Mouse (Mus musculus): ENCODE data around the gene Cyp2c54.
"Not testable (repeated sequence)": the region's sequence is repeated elsewhere in the genome, so short reads cannot be mapped to it uniquely, and the experiment has no call there.

Gene Cyp2c54

DNA sequence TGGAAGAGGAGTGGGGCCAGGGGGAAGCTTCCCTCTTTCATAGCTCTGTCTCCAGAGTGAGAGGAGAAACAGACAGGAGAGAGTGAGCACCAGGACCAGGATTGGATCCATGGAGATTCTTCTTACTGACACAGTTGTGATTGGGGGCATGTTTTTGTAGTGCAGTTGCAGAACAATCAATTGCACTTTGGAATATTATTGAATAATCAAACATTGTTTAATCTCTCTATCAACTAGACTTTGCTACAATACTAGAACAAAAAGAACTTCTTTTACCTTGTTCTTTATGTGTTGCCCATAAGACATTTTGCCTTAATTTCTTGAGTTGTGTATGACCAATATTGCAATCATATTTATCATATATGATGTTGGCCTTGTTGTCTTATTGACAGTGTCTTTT, at the start of gene Cyp2c54:
TSS of gene Cyp2c54 (minus strand) at position 127 of the 400 bp plus-strand sequence.
- DNase-seq (ENCODE audit: low read depth, low spot score), result no peak

DNA sequence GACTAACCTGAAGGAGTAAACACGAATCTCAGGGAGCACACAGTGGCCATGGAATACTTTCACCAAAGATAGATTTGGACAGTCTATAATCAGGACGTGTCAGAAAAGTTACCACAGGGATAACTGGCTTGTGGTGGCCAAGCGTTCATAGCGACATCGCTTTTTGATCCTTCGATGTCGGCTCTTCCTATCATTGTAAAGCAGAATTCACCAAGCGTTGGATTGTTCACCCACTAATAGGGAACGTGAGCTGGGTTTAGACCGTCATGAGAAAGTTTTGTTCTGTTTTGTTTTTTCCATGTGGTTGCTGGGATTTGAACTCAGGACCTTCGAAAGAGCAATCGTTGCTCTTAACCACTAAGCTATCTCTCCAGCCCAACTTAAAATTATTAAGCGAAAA, 46.0 kb upstream of the Cyp2c54 start:
- not testable (repeated sequence) for DNase-seq (ENCODE audit: low read depth, low spot score)

DNA sequence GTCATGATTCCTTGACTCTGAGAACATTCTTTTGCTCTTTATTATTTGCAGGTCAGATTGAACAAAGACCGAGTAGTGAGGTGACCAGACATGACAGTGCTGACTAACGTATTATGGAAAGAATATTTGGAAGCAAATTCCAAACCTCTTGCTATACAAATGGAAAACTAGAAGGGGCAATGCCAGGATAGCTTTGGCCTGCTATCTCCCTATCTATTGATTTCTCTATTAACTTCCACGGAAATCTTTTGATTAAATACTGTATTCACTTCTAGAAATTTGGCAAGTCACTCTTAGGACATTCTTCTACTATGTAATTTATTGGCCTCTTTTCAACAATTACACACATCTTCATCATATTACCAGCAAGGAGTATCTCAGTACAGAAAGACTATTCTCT, 17.5 kb upstream of the Cyp2c54 start:
- DNase-seq (ENCODE audit: low read depth, low spot score), result no peak

DNA sequence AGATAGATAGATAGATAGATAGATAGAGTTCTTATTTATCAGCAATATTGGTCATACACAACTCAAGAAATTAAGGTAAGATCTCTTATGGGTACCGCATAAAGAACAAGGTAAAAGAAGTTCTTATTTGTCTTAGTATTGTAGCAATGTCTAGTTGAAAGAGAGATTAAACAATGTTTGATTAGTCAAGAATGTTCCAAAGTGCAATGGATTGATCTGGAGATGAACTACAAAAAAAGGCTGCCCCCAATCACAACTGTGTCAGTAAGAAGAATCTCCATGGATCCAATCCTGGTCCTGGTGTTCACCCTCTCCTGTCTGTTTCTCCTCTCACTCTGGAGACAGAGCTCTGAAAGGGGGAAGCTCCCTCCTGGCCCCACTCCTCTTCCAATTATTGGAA, 15.8 kb upstream of the Cyp2c54 start, which contains the start of gene Cyp2c50:
TSS of gene Cyp2c50 (plus strand) at position 268 of the 400 bp plus-strand sequence.
- DNase-seq (ENCODE audit: low read depth, low spot score), result not testable (repeated sequence)

DNA sequence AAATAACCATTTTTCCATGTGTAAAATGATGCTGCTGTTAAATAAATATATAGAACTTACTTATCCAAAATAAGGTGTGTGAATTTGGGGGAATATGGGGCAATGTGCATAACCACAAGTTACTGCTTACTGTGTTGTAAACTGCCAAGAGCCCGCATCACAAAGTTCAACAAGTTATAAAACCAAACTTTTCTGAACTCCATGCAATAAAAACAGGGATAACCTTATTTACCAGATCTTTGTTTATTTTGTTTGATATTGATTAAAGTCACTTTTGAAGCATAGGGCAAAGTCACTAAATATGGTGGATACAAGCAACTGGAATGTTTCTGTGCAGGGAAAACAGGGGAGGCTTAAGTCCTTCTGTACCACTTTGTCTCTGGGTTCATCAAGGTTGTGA, 14.8 kb upstream of the Cyp2c54 start:
- no peak for DNase-seq (ENCODE audit: low read depth, low spot score)

DNA sequence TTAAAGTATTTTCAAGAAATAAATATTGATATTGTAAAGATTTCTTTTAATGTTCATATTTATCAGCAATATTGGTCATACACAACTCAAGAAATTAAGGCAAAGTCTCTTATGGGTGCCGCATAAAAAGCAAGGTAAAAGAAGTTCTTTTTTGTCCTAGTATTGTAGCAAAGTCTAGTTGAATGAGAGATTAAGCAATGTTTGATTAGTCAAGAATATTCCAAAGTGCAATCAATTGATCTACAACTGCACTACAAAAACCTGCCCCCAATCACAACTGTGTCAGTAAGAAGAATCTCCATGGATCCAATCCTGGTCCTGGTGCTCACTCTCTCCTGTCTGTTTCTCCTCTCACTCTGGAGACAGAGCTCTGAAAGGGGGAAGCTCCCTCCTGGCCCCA, 81.5 kb downstream of the Cyp2c54 start, which contains the start of gene Cyp2c37:
TSS of gene Cyp2c37 (plus strand) at position 285 of the 400 bp plus-strand sequence.
- DNase-seq (ENCODE audit: low read depth, low spot score), result not testable (repeated sequence)

DNA sequence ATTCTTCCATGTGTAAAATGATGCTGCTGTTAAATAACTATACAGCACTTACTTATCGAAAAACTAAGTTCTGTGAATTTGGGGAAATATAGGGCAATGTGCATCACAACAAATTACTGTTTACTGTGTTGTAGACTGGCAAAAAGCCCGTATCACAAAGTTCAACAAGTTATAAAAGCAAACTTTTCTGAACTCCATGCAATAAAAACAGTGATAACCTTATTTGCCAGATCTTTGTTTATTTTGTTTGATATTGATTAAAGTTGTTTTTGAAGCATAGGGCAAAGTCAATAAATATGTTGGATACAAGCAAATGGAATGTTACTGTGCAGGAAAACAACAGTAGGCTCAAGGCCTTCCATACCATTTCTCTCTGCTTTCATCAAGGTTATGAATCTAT, 84.2 kb downstream of the Cyp2c54 start:
- no peak for DNase-seq (ENCODE audit: low read depth, low spot score)
